ENCODE assay signal across 8 mouse cellular contexts in genomic region chr6:140336414-140336941, GRCm38 (mm10).
DNase-seq lines count a peak whose midpoint lies in the region; ATAC-seq lines count a peak whose summit lies in the region.

No protein-coding gene starts in this region.

- DNase-seq in heart, postnatal 4 days: no peak
- peak; percentile 64 for DNase-seq in embryonic facial prominence, embryonic 14.5 days (ENCODE audit: low spot score)
- DNase-seq in neural tube, embryonic 11.5 days (ENCODE audit: low spot score): peak; percentile 50
- DNase-seq in left cerebral cortex, adult 18-20 months (ENCODE audit: low spot score in 2 of 2): no peak

- H3K9me3 ChIP-seq in heart, embryonic 13.5 days: no peaks in the 10 kb centered on the region
- H3K9me3 ChIP-seq in embryonic facial prominence, embryonic 14.5 days (ENCODE audit: control insufficient read depth, low read length): no peaks in the 10 kb centered on the region
- no peaks in the 10 kb centered on the region for H3K9me3 ChIP-seq in intestine, embryonic 16.5 days (ENCODE audit: control insufficient read depth, low read length)
- no peaks in the 10 kb centered on the region for H3K9me3 ChIP-seq in neural tube, embryonic 11.5 days (ENCODE audit: control insufficient read depth, low read length)

- H3K36me3 ChIP-seq in heart, embryonic 13.5 days: no peaks in the 10 kb centered on the region
- H3K36me3 ChIP-seq in embryonic facial prominence, embryonic 14.5 days (ENCODE audit: control insufficient read depth, insufficient read depth, low read length): no peaks in the 10 kb centered on the region
- no peaks in the 10 kb centered on the region for H3K36me3 ChIP-seq in intestine, embryonic 16.5 days (ENCODE audit: control insufficient read depth, insufficient read depth, low read length)
- no peaks in the 10 kb centered on the region for H3K36me3 ChIP-seq in neural tube, embryonic 11.5 days (ENCODE audit: control insufficient read depth, insufficient read depth, low read length)

- WGBS in heart, embryonic 13.5 days: 7% methylated on average over 13 of the region's 13 CpGs
- WGBS in embryonic facial prominence, embryonic 14.5 days: 4% methylated on average over 13 of the region's 13 CpGs
- 14% methylated on average over 13 of the region's 13 CpGs for WGBS in intestine, embryonic 16.5 days
- 3% methylated on average over 13 of the region's 13 CpGs for WGBS in neural tube, embryonic 11.5 days

- peaks cover 14% of the 10 kb centered on the region for H3K4me1 ChIP-seq in heart, embryonic 13.5 days
- peaks cover 14% of the 10 kb centered on the region for H3K4me1 ChIP-seq in embryonic facial prominence, embryonic 14.5 days (ENCODE audit: control insufficient read depth, insufficient read depth, low read length)
- peaks cover 10% of the 10 kb centered on the region; the same call in 1 of the 2 replicates for H3K4me1 ChIP-seq in intestine, embryonic 16.5 days (ENCODE audit: control insufficient read depth, insufficient read depth, low read length)
- H3K4me1 ChIP-seq in neural tube, embryonic 11.5 days (ENCODE audit: control insufficient read depth, insufficient read depth, low read length): peaks cover 13% of the 10 kb centered on the region

- H3K4me3 ChIP-seq in heart, embryonic 13.5 days: peak overlapping the region; percentile 30
- 0 out of 2 replicates have a peak overlapping the region, but pooled peaks have one; percentile 3 for H3K4me3 ChIP-seq in embryonic facial prominence, embryonic 14.5 days (ENCODE audit: low read depth, low read length)
- no peak overlapping the region for H3K4me3 ChIP-seq in intestine, embryonic 16.5 days (ENCODE audit: low read length)
- no peak overlapping the region for H3K4me3 ChIP-seq in neural tube, embryonic 11.5 days (ENCODE audit: low read depth, low read length)

- H3K27ac ChIP-seq in heart, embryonic 13.5 days (replicated peaks): no peak overlapping the region
- peak overlapping the region; percentile 90 for H3K27ac ChIP-seq in embryonic facial prominence, embryonic 14.5 days (replicated peaks; ENCODE audit: low read depth, low read length)
- H3K27ac ChIP-seq in intestine, embryonic 16.5 days (ENCODE audit: low read length): no peak overlapping the region; the same call in 1 of the 2 replicates
- peak overlapping the region; percentile 58 for H3K27ac ChIP-seq in neural tube, embryonic 11.5 days (ENCODE audit: low read depth, low read length)

- H3K9ac ChIP-seq in heart, embryonic 13.5 days: no peak overlapping the region
- no peak overlapping the region for H3K9ac ChIP-seq in embryonic facial prominence, embryonic 14.5 days (ENCODE audit: low read depth, low read length)
- no peak overlapping the region for H3K9ac ChIP-seq in intestine, embryonic 16.5 days (ENCODE audit: low read depth, low read length)
- no peak overlapping the region for H3K9ac ChIP-seq in neural tube, embryonic 11.5 days (ENCODE audit: low read length)

- ATAC-seq in heart, embryonic 13.5 days (ENCODE audit: extremely low read depth, insufficient number of reproducible peaks, low FRiP score, low TSS enrichment): no peak
- ATAC-seq in embryonic facial prominence, embryonic 14.5 days (ENCODE audit: low read depth): peak; percentile 56
- ATAC-seq in intestine, embryonic 16.5 days: peak; percentile 43; the same call in 1 of the 2 replicates
- ATAC-seq in neural tube, embryonic 11.5 days (ENCODE audit: insufficient read depth, low FRiP score, low TSS enrichment): peak; percentile 58
- no peak for ATAC-seq in cerebellum, adult (ENCODE audit: insufficient number of reproducible peaks, low FRiP score, low TSS enrichment)
- ATAC-seq in megakaryocyte progenitor cell, adult 5-6 weeks (replicated peaks; ENCODE audit: poor library complexity): no peak

- H3K4me2 ChIP-seq in heart, embryonic 13.5 days: peak overlapping the region; percentile 59
- H3K4me2 ChIP-seq in embryonic facial prominence, embryonic 14.5 days (ENCODE audit: low read depth, low read length): peak overlapping the region; percentile 47
- peak overlapping the region; percentile 3; the same call in 1 of the 2 replicates for H3K4me2 ChIP-seq in intestine, embryonic 16.5 days (ENCODE audit: low read depth, low read length)
- H3K4me2 ChIP-seq in neural tube, embryonic 11.5 days (ENCODE audit: low read depth): peak overlapping the region; percentile 17

- H3K27me3 ChIP-seq in heart, embryonic 13.5 days (replicated peaks): no peaks in the 10 kb centered on the region; the same call in 1 of the 2 replicates
- no peaks in the 10 kb centered on the region for H3K27me3 ChIP-seq in embryonic facial prominence, embryonic 14.5 days (replicated peaks; ENCODE audit: control insufficient read depth, insufficient read depth, low read length)
- no peaks in the 10 kb centered on the region for H3K27me3 ChIP-seq in intestine, embryonic 16.5 days (replicated peaks; ENCODE audit: control insufficient read depth, insufficient read depth, low read length)
- H3K27me3 ChIP-seq in neural tube, embryonic 11.5 days (ENCODE audit: control insufficient read depth, insufficient read depth, low read length): no peaks in the 10 kb centered on the region

Comparison
In these comparisons a context has a peak if more than half of its experiments do, and no peak if none do; other contexts are left out.
1. ATAC-seq: peak in embryonic facial prominence, embryonic 14.5 days (single experiment), intestine, embryonic 16.5 days (single experiment) and neural tube, embryonic 11.5 days (single experiment); none in heart, embryonic 13.5 days (single experiment), cerebellum, adult (single experiment) and megakaryocyte progenitor cell, adult 5-6 weeks (single experiment).
2. H3K27ac ChIP-seq: peak in embryonic facial prominence, embryonic 14.5 days (single experiment) and neural tube, embryonic 11.5 days (single experiment); none in heart, embryonic 13.5 days (single experiment) and intestine, embryonic 16.5 days (single experiment).
3. H3K4me2 ChIP-seq: peak in every context shown above with its lines; median percentile 59 in heart, embryonic 13.5 days; 47 in embryonic facial prominence, embryonic 14.5 days; 17 in neural tube, embryonic 11.5 days; 3 in intestine, embryonic 16.5 days.
4. H3K4me3 ChIP-seq: peak in heart, embryonic 13.5 days (single experiment) and embryonic facial prominence, embryonic 14.5 days (single experiment); none in intestine, embryonic 16.5 days (single experiment) and neural tube, embryonic 11.5 days (single experiment).
5. DNase-seq: peak in embryonic facial prominence, embryonic 14.5 days (single experiment) and neural tube, embryonic 11.5 days (single experiment); none in heart, postnatal 4 days (single experiment) and left cerebral cortex, adult 18-20 months (0 of 2).